Mouse (Mus musculus) cerebellum, postnatal 25 days (tissue): Measurements from ENCODE around the gene Rbm15.

Experiments used
- DNase-seq, 2 experiments: peaks; one replicate each; pipeline ENCODE4 v3.0.0; 2021; ENCODE audit warnings: mixed read lengths in 2 of 2

Gene Rbm15

DNA sequence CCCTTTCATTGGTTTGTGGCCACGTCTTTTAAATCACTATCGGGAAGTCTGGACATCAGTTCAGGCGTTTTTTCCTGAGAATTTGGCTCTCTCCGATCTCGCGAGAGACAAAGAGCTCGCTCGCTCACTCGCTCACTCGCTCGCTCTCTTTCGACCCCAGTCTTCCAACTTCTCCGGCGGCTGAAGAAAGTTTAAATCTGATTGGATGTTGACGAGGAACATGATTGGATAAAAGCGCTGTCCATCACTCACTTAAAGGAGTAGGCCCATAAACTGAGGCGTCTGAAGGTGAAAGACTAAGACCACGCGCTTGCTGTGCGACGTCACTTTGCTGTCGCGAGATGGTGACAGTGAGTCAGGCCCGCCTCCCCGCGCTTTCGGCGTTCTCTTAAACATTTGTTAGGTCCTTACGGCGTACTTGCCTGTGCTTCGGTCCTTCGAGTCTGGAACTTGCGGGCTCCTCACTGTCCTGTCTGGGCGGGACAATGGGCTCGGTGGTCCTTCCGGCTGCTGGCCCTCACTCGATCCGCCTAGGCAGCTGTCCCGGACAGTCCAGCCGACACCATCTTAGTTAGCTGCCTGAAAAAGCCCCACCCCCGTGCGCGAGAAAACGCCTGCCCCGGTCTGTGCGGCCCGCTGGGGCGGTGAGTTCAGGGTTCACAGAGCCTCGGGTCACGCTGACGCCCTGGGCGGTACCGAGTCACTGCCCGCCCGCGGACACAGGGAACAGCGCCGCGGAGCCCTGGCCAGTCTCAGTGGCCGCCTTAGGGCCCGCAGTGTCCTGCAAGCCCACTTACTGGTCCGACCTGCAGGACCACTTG is at the start of gene Rbm15:
TSS of gene Rbm15 (minus strand) at position 293 of the 821 bp plus-strand sequence.
- peak; percentile 95 for DNase-seq

DNA sequence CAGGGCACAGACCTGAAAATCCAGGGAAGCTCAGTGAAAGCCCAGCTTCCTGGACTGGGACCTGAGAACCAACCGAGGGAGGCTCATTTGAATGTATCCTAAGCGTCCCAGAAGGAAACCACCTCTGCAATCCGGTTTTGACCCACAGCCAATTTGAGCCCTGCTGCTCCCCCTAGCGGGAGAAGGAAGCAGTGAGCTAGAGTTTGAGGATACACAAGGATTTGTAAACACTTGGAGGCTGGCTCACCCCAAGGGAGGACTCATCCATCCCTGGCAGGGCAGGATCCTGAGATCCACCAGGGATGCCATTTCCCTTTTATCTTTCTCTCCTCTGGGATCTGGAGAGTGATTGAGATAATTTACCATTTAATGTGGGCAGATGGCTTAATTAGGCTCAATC is 45.9 kb upstream of the Rbm15 start:
- peak; percentile 59 to 74 for DNase-seq

DNA sequence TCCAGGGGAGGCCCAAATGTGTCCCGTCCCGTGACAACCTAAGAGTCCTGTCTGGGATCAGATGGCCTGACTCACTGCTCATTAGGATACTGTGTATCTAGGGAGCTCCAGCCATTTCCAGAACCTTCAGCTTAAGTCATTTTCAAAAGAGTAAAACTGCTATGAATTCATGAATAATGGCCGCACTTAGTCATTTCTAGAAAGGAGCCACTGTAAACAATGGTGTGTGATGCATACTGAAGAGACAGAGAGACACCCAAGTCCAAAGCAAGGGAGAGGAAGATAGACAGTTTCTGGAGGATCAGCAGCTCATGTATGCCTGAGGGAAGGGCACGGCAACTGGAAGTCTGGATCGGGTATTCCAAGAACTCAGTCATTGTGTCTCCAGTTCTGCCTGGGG is 45.2 kb upstream of the Rbm15 start:
- no peak for DNase-seq

DNA sequence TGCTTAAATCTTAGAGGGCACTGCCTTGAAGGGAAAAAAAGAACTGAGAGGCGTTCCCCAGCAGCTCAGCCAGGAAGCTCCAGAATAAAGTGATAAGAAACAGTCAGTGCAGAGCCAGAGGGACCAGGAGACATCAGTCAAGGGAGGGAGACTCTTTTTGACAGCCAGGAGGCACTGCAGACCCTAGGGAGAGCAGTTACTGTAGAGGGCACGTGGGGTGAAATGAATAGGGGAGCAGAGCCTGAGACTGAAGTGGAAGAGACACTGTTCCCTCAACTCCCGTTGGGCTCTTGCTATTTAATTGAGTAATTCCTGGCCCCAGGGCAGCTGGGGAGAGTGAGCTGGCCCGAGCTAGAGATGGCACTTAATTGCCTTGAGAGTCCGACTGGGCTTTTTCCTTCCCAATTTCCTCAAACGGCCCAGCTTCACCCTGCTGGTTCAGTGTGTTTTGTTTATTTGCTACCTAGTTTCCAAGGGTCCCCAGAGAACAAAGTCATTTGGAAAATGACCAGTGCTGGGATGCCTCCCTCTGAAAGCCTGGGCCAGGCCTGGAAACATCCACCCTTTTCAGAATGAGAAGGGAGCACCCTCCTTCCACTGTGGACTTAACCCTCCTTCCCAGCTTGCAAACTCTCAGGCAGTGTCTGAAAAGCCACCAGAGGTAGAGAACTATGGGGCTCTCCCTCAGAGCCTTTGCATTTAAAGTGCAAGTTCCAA is 41.6 kb upstream of the Rbm15 start:
- no peak for DNase-seq

DNA sequence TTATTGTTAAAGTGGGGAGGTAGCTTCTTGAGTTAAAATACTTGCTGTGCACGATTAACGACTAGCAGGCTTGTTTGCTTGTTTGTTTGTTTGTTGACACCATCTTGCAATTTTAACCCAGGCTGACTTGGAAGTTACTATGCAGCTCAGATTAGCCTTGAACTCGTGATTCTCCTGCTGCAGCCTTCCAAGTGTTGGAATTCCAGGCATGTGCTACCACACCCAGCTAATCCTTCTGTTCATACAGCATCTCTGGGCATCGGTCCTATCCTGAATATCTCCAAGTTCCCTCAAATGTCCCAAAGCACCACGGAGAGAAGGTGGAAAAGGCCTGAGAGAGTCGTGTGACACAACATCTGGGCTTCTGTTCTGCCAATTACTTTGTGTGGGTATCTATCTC is 35.7 kb upstream of the Rbm15 start:
- DNase-seq = no peak

DNA sequence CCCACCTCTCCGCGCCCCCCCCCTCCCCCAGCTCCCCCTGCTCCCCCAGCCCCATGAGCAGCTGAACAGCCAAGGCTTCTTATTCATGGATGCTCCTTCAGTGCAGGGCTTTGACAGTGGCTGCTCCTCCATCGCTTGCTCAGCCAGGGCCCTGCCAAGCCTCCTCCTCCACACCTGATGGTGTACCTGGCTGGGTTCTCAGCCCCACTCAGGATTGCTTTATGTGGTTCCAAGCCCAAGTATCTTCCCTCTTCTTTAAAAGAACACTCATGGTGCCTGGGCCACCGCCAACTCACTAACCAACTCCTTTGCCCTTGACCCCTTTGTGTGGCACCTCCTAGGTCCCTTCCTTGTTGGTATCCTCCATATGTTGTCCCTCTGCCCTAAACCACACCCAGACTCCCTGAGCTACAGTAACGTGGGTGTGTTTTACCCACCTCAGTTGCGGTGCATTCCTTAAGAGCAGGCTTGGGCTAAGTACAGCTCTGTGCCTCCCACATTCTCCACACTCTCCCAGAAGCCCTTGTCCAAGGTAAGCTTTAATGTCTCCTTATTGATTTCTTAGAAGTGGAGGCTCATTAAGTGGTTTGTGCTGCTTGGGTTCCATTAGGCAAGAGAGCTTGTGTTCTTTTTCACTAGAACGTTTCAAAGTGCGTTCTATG is 34.6 kb upstream of the Rbm15 start:
- no peak for DNase-seq

DNA sequence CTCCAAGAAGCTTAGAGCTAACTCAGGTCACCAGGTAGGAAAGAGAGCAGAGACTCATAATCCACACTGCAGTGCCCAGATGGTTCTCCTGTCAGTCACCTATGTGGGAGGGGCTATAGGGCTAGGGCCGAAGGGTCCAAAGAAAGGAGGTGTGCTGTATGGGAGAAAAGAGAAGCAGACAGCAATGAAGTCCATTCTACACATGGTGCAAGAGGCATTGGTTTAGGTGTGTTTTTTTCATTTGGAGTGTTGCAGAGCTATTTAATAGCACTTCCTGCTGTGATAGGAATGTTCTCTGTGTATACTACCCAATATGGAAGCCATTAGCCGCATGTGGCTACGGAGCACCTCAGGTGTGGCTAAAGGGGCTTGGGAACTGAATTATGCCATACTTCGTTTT is 31.9 kb upstream of the Rbm15 start:
- DNase-seq = no peak

DNA sequence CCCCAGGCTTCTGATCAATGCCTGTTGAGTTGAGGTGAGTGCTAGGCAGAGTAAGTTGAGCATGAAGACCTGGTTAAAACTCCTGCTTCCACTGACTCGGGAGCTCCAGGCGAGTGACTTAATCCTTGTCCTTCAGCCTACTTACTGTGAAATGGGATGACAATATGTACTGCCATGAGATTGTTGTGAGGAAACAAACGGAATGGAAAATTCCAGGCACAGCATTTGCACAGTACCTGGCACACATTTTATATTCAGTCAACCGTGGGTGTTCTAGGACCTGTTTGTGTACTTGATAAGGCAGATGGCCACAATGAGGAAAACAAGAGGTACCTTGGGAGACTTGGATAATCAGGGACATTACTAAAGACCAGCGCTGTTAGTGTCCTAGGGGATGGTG is 29.9 kb upstream of the Rbm15 start:
- DNase-seq = no peak

DNA sequence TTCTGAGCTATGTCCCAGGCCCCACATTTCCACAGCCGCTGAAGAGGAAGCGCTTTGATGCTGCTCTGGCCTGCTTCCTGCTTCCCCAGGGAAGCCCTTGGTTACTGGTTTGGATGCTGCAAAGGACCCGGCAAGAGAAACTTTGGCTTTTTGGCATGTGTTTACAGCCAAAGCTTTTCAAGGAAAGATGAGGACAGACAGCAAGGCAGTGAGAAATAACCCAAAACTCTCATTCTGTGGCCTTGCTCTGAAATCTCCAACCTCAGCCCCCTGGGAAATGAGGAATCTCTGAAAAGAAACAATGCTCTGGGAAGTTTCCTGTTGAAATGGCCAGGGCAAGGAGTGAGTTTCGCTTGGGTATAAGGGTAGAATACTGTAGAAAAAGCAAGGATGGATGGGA is 26.9 kb upstream of the Rbm15 start:
- DNase-seq = no peak

DNA sequence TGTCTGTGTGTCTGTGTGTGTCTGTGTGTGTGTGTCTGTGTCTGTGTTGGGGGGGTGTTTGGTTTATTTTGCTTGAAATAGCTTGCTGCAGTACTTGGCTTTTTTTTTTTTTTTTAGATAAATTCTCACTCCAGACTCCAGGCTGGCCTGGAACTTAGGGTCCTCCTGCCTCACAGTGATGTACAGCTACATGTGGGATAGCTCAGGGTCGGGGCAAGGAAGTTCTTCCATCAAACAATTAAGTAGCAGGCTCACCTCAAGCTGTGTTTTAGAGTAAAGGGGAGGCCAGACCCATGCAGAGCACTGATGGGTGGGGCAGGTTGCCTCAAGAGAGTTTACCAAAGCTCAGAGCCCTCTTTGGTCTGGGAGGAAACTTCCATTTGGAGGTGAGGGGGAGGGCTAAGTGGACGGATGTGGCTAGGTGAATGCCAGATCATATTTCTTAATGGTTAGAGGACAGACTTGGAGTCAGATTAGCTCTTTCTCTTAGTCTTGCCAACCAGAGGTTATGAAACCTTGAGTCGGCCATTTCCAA is 24.3 kb upstream of the Rbm15 start:
- no peak for DNase-seq

DNA sequence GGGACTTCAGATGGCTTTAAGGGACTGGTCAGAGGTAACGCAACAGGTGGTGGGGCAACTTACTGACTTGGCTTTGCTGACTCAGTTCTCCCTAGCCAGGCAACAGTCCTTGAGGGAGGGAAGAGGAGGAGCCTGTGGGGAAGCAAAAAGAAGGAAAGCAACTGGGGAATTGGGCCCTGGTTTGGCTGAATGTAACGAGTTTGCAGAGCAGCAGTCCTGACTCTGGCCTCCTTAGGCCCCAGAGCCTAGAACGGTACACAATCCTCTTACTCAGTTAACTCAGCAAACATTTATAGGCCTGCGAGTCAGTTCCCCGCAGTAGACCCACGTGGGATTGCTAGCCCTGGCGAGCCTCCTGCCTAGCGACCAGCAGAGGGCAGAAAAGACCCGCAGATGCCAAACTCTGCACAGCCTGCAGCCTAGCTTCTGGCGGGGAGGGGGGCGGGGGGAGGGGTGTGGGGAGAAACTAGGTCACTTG is 23.5 kb upstream of the Rbm15 start:
- peak; percentile 87 to 91 for DNase-seq

DNA sequence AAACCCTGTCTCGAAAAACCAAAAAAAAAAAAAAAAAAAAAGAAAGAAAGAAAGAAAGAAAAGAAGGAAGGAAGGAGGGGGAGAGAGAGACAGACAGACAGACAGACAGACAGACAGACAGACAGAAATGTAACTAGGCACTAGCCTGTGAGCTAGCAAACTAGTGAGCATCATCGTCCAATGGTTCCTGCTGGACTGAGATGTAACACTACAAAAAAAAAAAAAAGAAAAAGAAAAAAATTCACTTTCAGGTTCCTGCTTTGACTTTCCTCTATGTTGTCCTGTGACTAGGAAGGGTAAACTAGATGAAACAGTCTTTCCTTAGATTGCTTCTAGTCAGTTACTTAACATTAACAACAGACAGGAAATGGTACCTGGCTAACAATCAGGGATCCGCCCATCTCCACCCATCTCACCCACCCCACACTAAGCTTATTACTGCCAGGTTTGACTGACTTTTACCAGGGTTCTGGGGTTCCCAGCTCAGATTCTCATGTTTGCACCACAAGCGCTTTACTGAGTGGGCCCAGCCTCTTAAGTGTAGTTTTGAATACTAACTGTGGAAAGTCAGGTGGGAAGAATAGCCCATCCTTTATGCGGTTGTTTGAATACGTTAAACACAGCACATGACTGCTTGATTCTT is 22.3 kb upstream of the Rbm15 start:
- DNase-seq = no peak

DNA sequence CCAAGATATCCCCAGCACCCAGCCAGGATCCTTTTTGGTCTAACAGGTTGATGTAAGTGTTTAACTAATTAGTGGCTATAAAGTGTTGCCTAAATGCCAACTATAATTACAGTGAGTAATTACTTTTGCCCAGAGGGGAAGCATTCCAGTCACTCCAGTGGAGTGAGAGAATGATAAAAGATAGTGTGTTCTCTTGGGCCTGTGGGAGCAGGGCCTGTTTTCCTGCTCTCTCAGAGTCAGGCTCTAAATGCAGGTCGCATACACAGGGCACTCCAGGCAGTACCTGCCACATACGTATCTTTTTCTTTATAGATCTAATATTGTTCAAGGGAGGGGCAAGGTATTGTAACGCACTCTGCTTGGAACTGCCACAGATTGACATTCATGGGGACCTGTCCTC is 18.2 kb upstream of the Rbm15 start:
- DNase-seq = no peak

DNA sequence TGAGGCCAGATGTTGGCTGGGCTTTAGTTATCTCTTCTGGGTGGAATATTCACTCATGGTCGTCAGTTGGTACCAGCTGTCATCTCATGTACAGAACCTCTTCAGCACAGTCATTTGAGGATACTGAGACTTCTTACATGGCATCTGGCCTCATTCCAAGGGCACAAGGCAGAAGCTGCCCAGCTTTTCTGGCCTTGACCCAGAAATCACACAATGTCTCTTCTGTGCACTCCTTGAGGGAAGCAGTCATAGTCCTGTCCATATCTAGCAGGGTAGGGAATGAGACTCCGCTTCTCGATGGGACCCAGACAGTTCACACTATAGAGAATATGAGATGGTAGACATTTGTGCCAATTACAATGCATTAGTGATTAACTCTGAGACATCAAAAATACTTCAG is 15.5 kb upstream of the Rbm15 start:
- no peak for DNase-seq

DNA sequence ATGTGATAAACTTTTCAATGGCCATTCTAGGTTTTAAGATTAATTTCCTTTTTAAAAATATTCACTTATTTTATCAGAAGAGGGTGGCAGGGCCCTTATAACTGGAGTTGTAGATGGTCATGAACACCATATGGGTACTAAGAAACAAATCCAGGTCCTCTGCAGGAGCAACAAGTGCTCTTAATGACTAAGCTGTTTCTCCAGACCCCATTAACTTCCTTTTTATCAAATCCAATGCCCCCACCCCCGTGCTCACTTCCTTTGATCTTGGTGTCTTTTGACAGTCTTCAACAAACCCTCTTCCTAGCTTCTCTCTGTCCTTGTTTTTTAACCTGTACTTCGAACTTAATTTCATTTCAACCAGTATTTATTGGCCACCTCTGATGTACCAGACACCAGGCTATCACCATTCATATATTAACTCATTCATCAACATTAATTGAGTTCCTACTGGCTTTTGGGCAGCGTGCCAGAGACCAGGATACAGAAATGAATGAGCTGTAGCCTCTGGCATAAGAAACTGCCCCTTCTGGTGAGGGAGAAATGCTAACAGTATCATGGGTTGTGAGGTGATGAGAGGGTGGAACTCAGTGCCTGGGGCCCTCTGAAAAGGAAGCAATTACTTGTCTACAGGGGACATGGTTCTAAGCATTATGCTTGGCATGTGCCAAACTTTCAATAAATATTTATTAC is 11.7 kb upstream of the Rbm15 start:
- no peak for DNase-seq

DNA sequence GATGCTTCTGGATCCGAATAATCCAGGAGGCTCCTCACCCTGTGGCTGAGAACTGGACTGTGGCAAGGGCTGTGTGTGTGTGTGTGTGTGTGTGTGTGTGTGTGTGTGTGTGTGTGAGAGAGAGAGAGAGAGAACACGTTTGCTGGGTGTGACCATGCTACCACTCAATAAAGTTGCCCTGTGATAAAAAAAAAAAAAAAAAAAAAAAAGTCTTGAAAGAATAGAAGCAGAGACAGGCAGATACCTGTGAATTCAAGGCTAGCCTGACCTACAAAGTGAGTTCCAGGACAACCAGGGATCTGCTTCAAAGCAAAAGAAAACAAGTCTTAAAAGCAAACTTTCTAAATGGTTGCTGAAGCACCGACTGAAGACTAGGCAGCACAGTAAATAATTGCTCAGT is 10.5 kb upstream of the Rbm15 start:
- DNase-seq = no peak

DNA sequence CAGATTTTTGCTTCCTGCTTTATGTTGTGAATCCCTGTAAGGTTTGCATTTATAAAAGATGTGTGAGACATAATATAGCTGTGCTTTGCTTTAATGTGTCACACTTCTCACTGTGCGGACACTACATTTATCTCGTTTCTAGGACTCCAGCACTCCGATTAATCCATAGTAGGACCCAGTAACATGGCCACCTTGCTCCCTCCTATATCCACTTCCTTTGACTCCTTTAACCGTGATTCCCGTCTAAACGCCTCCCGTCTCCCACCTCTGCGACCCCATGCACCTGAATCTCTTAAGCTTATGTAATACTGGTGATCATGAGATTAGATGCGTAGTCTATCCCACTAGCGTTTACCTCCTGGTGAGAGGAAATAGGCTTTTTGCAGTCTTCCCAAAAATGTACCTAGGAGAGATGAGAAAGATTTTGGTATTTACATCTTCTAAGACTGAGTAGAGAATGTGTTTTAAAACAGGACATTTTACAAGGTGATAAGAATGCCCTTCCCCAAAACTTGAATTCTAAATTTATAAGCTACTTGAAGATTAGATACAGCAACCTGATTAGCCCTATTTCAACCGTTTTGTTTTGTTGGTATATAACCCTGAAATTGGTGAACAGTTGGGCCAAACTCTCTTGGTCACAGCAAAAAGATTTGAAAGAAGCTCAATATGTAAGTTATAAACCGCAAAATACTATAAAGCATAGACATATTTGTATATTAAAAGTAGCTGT is 895 bp upstream of the Rbm15 start:
- peak in 1 of 2 experiments; percentile 14 for DNase-seq

DNA sequence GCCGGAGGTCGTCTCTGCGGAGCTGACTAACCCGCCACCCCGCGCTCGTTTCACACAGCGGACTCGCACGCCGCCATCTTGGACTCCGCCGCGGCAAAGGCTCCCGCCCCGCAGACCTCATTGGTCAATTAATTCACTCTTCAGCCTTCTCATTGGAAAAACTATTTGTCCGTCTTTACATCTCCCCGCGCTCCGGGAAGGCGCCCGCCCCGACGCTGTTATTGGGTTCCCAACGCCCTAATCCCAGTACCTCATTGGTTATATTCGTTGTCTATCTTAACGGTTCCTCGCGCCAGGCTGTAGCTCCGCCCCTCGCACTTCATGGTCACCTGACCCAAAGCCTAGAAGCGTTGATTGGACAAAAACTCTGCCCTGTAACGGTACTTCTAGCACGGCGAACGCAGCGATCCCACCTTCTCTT is 503 bp downstream of the Rbm15 start:
- peak; percentile 93 to 95 for DNase-seq

DNA sequence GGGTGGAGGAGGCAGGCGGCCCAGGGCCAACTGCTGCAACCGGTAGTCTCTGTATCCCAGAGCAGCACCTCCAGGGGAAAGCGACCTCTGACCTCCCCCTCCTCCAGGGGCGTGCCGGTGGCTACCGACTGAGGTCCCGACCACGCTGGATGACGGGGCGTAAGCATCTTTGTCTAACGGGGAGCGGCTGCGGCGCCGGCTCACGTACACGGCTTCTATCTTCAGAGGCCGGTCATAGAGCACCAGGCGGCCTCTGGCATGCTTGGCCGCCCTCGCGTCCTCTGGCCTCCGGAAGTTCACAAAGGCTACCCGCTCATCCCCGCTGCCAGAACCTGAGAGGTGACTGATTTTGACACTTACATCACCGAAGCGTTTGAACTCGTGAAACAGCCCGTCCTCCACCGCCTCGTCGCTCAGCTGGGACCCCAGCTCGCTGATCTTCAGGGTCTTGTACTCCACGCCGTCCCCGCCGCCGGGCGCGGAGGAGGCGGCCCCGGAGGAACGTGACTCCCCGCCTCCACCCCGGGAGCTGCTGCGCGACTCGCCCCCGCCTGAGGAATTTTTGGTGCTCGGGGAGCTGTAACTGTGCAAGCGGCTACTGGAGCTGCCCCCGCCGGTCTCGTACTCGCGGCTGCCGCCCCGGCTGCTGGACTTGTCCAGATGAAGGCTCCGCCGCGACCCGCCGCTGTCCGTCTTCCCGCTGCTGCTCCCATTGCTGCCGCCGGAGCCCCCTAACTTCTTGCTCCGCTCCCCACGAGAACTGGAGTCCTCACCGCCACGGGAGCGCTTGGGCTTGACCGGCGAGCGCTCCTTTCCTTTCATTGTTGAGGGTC is 1.1 kb downstream of the Rbm15 start:
- DNase-seq = no peak

DNA sequence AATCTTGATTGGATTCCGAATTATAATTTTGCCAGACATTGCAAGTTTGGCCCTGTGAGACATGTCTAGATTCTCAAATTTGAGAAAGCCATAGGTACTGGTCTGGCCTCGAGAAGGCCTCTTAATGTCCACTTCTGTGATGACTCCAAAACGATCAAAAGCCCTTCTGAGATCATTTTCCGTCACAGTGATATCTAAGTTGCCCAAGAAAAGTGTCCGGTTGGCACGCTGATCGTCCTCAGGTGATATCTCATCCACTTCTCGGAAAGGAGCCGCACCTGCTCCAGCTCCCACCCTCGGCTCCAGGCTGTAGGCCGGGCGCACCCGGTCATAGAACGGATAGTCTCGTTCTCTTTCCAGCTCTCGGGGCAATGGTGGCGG is 1.7 kb downstream of the Rbm15 start:
- DNase-seq = no peak
